Comparison of ENCODE assay signal across 8 mouse cellular contexts in genomic region chr11:115764698-115765097, GRCm38 (mm10). TPM values are rescaled to one million over a fixed set of nuclear protein-coding genes. Genes with fewer than 3 reads are reported as not detected.
A peak's percentile ranks its signal among the peaks of the same experiment; 100 is the strongest.
DNase-seq lines count a peak whose midpoint lies in the region; ATAC-seq and TF ChIP-seq lines count a peak whose summit lies in the region.

No protein-coding gene starts in this region.

- no peak for TF ChIP-seq EP300 in heart, postnatal 0 days (IDR thresholded peaks at IDR 0.05; ENCODE audit: low read depth)

- H3K9me3 ChIP-seq in heart, postnatal 0 days (replicated peaks; ENCODE audit: control insufficient read depth, low read length), result no peaks in the 10 kb centered on the region
- no peaks in the 10 kb centered on the region for H3K9me3 ChIP-seq in embryonic facial prominence, embryonic 10.5 days
- no peaks in the 10 kb centered on the region for H3K9me3 ChIP-seq in hindbrain, embryonic 15.5 days
- H3K9me3 ChIP-seq in midbrain, embryonic 14.5 days (ENCODE audit: control insufficient read depth, low read length), result no peaks in the 10 kb centered on the region

- H3K9ac ChIP-seq in heart, postnatal 0 days (replicated peaks; ENCODE audit: low read depth, low read length), result 0 out of 2 replicates have a peak overlapping the region, but pooled peaks have one; percentile 91
- peak overlapping the region; percentile 56 for H3K9ac ChIP-seq in hindbrain, embryonic 15.5 days
- peak overlapping the region; percentile 45; the same call in 1 of the 2 replicates for H3K9ac ChIP-seq in midbrain, embryonic 14.5 days (replicated peaks; ENCODE audit: low read length)

- WGBS in heart, postnatal 0 days, result 24% methylated on average over 2 of the region's 2 CpGs
- WGBS in embryonic facial prominence, embryonic 10.5 days, result 27% methylated on average over 2 of the region's 2 CpGs
- 21% methylated on average over 2 of the region's 2 CpGs for WGBS in hindbrain, embryonic 15.5 days
- WGBS in midbrain, embryonic 14.5 days, result 20% methylated on average over 2 of the region's 2 CpGs

- H3K27me3 ChIP-seq in heart, postnatal 0 days (ENCODE audit: control insufficient read depth, insufficient read depth, low read length), result no peaks in the 10 kb centered on the region
- H3K27me3 ChIP-seq in embryonic facial prominence, embryonic 10.5 days (replicated peaks; ENCODE audit: low read depth, poor library complexity, severe bottlenecking), result no peaks in the 10 kb centered on the region
- H3K27me3 ChIP-seq in hindbrain, embryonic 15.5 days, result no peaks in the 10 kb centered on the region
- H3K27me3 ChIP-seq in midbrain, embryonic 14.5 days (ENCODE audit: control insufficient read depth, insufficient read depth, low read length), result no peaks in the 10 kb centered on the region

- H3K4me2 ChIP-seq in heart, postnatal 0 days (ENCODE audit: low read depth, low read length), result peak overlapping the region; percentile 81
- H3K4me2 ChIP-seq in hindbrain, embryonic 15.5 days, result peak overlapping the region; percentile 87
- peak overlapping the region; percentile 60 for H3K4me2 ChIP-seq in midbrain, embryonic 14.5 days (ENCODE audit: low read length)

- H3K36me3 ChIP-seq in heart, postnatal 0 days (replicated peaks; ENCODE audit: control insufficient read depth, insufficient read depth, low read length), result no peaks in the 10 kb centered on the region
- peaks cover 6% of the 10 kb centered on the region for H3K36me3 ChIP-seq in embryonic facial prominence, embryonic 10.5 days (replicated peaks)
- H3K36me3 ChIP-seq in hindbrain, embryonic 15.5 days, result no peaks in the 10 kb centered on the region
- H3K36me3 ChIP-seq in midbrain, embryonic 14.5 days (ENCODE audit: control insufficient read depth, insufficient read depth, low read length), result no peaks in the 10 kb centered on the region

- ATAC-seq in heart, postnatal 0 days (ENCODE audit: insufficient read depth, low read depth), result no peak
- ATAC-seq in hindbrain, embryonic 15.5 days (ENCODE audit: low FRiP score, low read depth), result no peak
- no peak for ATAC-seq in midbrain, embryonic 14.5 days (ENCODE audit: low FRiP score, low TSS enrichment)
- no peak for ATAC-seq in CD4-positive, CD25-positive, alpha-beta regulatory T cell, adult 4 months

- TF ChIP-seq CTCF in heart, postnatal 0 days (IDR thresholded peaks at IDR 0.05; ENCODE audit: low read depth), result no peak

- DNase-seq in heart, postnatal 0 days (ENCODE audit: low spot score), result no peak
- DNase-seq in heart, adult 9 months (ENCODE audit: low spot score in 2 of 2), result no peak
- DNase-seq in embryonic facial prominence, embryonic 10.5 days (ENCODE audit: low spot score), result no peak
- DNase-seq in midbrain, embryonic 14.5 days, result no peak
- no peak for DNase-seq in layer of hippocampus, adult 8-10 months (ENCODE audit: low spot score in 2 of 2)
- no peak for DNase-seq in right cerebral cortex, postnatal 14 days

- peaks cover 21% of the 10 kb centered on the region for H3K4me1 ChIP-seq in heart, postnatal 0 days (ENCODE audit: control insufficient read depth, insufficient read depth)
- peaks cover 24% of the 10 kb centered on the region for H3K4me1 ChIP-seq in embryonic facial prominence, embryonic 10.5 days
- H3K4me1 ChIP-seq in hindbrain, embryonic 15.5 days (replicated peaks), result peaks cover 31% of the 10 kb centered on the region
- H3K4me1 ChIP-seq in midbrain, embryonic 14.5 days (ENCODE audit: control insufficient read depth, insufficient read depth, low read length), result peaks cover 16% of the 10 kb centered on the region

- peak overlapping the region; percentile 86 for H3K4me3 ChIP-seq in heart, postnatal 0 days (ENCODE audit: low read depth, low read length)
- peak overlapping the region; percentile 88 for H3K4me3 ChIP-seq in embryonic facial prominence, embryonic 10.5 days
- H3K4me3 ChIP-seq in hindbrain, embryonic 15.5 days, result peak overlapping the region; percentile 90
- H3K4me3 ChIP-seq in midbrain, embryonic 14.5 days (replicated peaks; ENCODE audit: low read depth, low read length), result peak overlapping the region; percentile 82

- peak overlapping the region; percentile 98 for H3K27ac ChIP-seq in heart, postnatal 0 days (ENCODE audit: low read depth)
- H3K27ac ChIP-seq in embryonic facial prominence, embryonic 10.5 days (replicated peaks), result peak overlapping the region; percentile 99
- peak overlapping the region; percentile 84 for H3K27ac ChIP-seq in hindbrain, embryonic 15.5 days (replicated peaks)
- H3K27ac ChIP-seq in midbrain, embryonic 14.5 days (replicated peaks; ENCODE audit: low read depth, low read length), result peak overlapping the region; percentile 70

RNA-seq across cellular contexts. Expression of gene Tmem94, which starts 0.5 kb away (rescaled TPM):
- 56.9 and 65.0 TPM in 2 replicates for total RNA-seq in heart, postnatal 0 days (2014; rRNA removed; ENCODE audit: low replicate concordance)
- 32.5 and 34.0 TPM in 2 replicates for polyA plus RNA-seq in heart, postnatal 0 days (2015; fragmentation: Nextera tagmentation; extraction: Ambion mirVana)
- 34.6 and 38.9 TPM in 2 replicates for polyA plus RNA-seq in embryonic facial prominence, embryonic 10.5 days (2016; fragmentation: Nextera tagmentation; extraction: Ambion mirVana)
- 24.2 and 27.9 TPM in 2 replicates for polyA plus RNA-seq in hindbrain, embryonic 15.5 days (2015; fragmentation: Nextera tagmentation; extraction: Ambion mirVana)
- 15.2 and 20.9 TPM in 2 replicates for polyA plus RNA-seq in midbrain, embryonic 14.5 days (2014; fragmentation: Nextera tagmentation; extraction: Ambion mirVana)
- 10 to 100 TPM in 1 of 2 experiments, 1 to 10 TPM in 1; 8.5 to 17.5 TPM for polyA plus RNA-seq in CD4-positive, CD25-positive, alpha-beta regulatory T cell, adult 4 months (2017; shearing (Covaris generic))
- total RNA-seq in layer of hippocampus, adult 8-10 months (2022), result 10 to 100 TPM; 49.7 to 64.2 (median 52.3) TPM

RNA-seq across cellular contexts. Expression of gene Caskin2, which starts 48.7 kb away (rescaled TPM):
- 62.1 and 107 TPM in 2 replicates for total RNA-seq in heart, postnatal 0 days (2014; rRNA removed; ENCODE audit: low replicate concordance)
- polyA plus RNA-seq in heart, postnatal 0 days (2015; fragmentation: Nextera tagmentation; extraction: Ambion mirVana), result 12.6 and 14.2 TPM in 2 replicates
- 20.3 and 20.4 TPM in 2 replicates for polyA plus RNA-seq in embryonic facial prominence, embryonic 10.5 days (2016; fragmentation: Nextera tagmentation; extraction: Ambion mirVana)
- polyA plus RNA-seq in hindbrain, embryonic 15.5 days (2015; fragmentation: Nextera tagmentation; extraction: Ambion mirVana), result 9.9 and 12.2 TPM in 2 replicates
- 8.4 and 9.8 TPM in 2 replicates for polyA plus RNA-seq in midbrain, embryonic 14.5 days (2014; fragmentation: Nextera tagmentation; extraction: Ambion mirVana)
- under 1 TPM; 0.69 to 0.85 TPM for polyA plus RNA-seq in CD4-positive, CD25-positive, alpha-beta regulatory T cell, adult 4 months (2017; shearing (Covaris generic))
- 10 to 100 TPM; 17.1 to 21.7 (median 20.0) TPM for total RNA-seq in layer of hippocampus, adult 8-10 months (2022)

RNA-seq across cellular contexts. Expression of gene Tsen54, which starts 49.8 kb away (rescaled TPM):
- 35.5 and 58.5 TPM in 2 replicates for total RNA-seq in heart, postnatal 0 days (2014; rRNA removed; ENCODE audit: low replicate concordance)
- polyA plus RNA-seq in heart, postnatal 0 days (2015; fragmentation: Nextera tagmentation; extraction: Ambion mirVana), result 14.8 and 17.7 TPM in 2 replicates
- polyA plus RNA-seq in embryonic facial prominence, embryonic 10.5 days (2016; fragmentation: Nextera tagmentation; extraction: Ambion mirVana), result 40.3 and 40.6 TPM in 2 replicates
- 22.3 and 23.6 TPM in 2 replicates for polyA plus RNA-seq in hindbrain, embryonic 15.5 days (2015; fragmentation: Nextera tagmentation; extraction: Ambion mirVana)
- polyA plus RNA-seq in midbrain, embryonic 14.5 days (2014; fragmentation: Nextera tagmentation; extraction: Ambion mirVana), result 17.2 and 20.5 TPM in 2 replicates
- polyA plus RNA-seq in CD4-positive, CD25-positive, alpha-beta regulatory T cell, adult 4 months (2017; shearing (Covaris generic)), result 10 to 100 TPM; 11.0 to 16.2 TPM
- 10 to 100 TPM; 12.5 to 18.7 (median 16.9) TPM for total RNA-seq in layer of hippocampus, adult 8-10 months (2022)

RNA-seq across cellular contexts. Expression of gene Grb2, which starts 56.3 kb away (rescaled TPM):
- total RNA-seq in heart, postnatal 0 days (2014; rRNA removed; ENCODE audit: low replicate concordance), result 48.6 and 126 TPM in 2 replicates
- 96.9 and 116 TPM in 2 replicates for polyA plus RNA-seq in heart, postnatal 0 days (2015; fragmentation: Nextera tagmentation; extraction: Ambion mirVana)
- 73.5 and 76.0 TPM in 2 replicates for polyA plus RNA-seq in embryonic facial prominence, embryonic 10.5 days (2016; fragmentation: Nextera tagmentation; extraction: Ambion mirVana)
- 186 and 190 TPM in 2 replicates for polyA plus RNA-seq in hindbrain, embryonic 15.5 days (2015; fragmentation: Nextera tagmentation; extraction: Ambion mirVana)
- polyA plus RNA-seq in midbrain, embryonic 14.5 days (2014; fragmentation: Nextera tagmentation; extraction: Ambion mirVana), result 113 and 135 TPM in 2 replicates
- 10 to 100 TPM; 28.8 to 30.9 TPM for polyA plus RNA-seq in CD4-positive, CD25-positive, alpha-beta regulatory T cell, adult 4 months (2017; shearing (Covaris generic))
- total RNA-seq in layer of hippocampus, adult 8-10 months (2022), result 100 to 1,000 TPM; 179 to 220 (median 196) TPM

RNA-seq across cellular contexts. Expression of gene Llgl2, which starts 59.2 kb away (rescaled TPM):
- 49.8 and 85.5 TPM in 2 replicates for total RNA-seq in heart, postnatal 0 days (2014; rRNA removed; ENCODE audit: low replicate concordance)
- 12.7 and 14.1 TPM in 2 replicates for polyA plus RNA-seq in heart, postnatal 0 days (2015; fragmentation: Nextera tagmentation; extraction: Ambion mirVana)
- 15.3 and 15.5 TPM in 2 replicates for polyA plus RNA-seq in embryonic facial prominence, embryonic 10.5 days (2016; fragmentation: Nextera tagmentation; extraction: Ambion mirVana)
- polyA plus RNA-seq in hindbrain, embryonic 15.5 days (2015; fragmentation: Nextera tagmentation; extraction: Ambion mirVana), result 1.3 TPM in 2 replicates
- 0.55 and 0.63 TPM in 2 replicates for polyA plus RNA-seq in midbrain, embryonic 14.5 days (2014; fragmentation: Nextera tagmentation; extraction: Ambion mirVana)
- polyA plus RNA-seq in CD4-positive, CD25-positive, alpha-beta regulatory T cell, adult 4 months (2017; shearing (Covaris generic)), result 10 to 100 TPM in 1 of 2 experiments, 1 to 10 TPM in 1; 7.9 to 11.1 TPM
- 1 to 10 TPM; 1.6 to 4.2 (median 2.4) TPM for total RNA-seq in layer of hippocampus, adult 8-10 months (2022)
